Mouse (Mus musculus): Measurements from ENCODE around the gene Olfr896-ps1. TPM values are rescaled to one million over a fixed set of nuclear protein-coding genes. Genes with fewer than 3 reads are reported as not detected.

The Olfr896-ps1 gene
- polyA plus RNA-seq (2015; fragmentation: Illumina TruSeq; extraction: RNeasy Lipid Tissue Mini Kit (QIAGEN cat#74804); ENCODE audit: insufficient read depth, low replicate concordance): not detected

DNA sequence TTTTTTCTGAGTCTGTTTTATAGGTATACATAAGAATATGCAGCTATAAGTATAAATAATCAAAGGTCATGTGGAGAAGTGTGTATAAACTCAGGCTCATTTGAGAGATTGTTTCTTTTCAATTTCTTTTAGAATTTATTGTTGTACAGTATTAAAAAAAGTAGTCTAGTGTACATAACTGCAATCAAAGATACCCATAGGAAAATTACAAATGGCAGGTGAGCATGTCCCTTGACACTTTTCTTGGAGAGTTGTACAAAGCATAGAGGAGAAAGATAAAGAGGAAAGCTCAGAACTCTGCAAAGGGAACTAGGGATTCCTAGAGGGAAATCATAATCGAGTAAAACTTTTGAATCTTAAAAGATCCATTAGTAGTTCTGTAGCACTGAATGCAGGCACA lies at the start of gene Olfr896-ps1:
Gene Olfr896-ps1, plus strand, starts transcription at position 301 of the 400 bp plus-strand sequence.

GRCm38 (mm10) chr9:38252474-38252873 lies 38.4 kb upstream of the Olfr896-ps1 start, which contains the start of gene Olfr143:
TSS of gene Olfr143 (plus strand) at chr9:38252774.

DNA sequence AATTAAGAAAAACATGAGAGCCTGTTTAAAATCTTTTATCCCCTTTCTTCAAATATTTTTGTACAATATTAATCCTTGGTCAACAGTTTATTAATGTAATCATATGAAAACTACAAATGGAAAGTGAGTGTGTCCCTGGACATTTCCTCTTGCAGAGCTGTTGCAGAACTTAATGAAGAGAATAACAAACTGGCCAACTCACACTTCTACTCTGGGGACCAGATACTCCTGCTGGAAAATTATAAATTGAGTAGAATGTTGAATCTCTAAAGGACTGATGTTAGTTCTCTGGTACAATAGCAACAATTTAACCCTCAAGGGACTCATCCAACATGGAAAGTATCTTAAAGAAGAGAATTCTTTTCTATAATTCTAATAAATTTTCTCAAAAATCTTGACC lies 23.4 kb upstream of the Olfr896-ps1 start, which contains the start of gene Olfr895:
Gene Olfr895, plus strand, starts transcription at position 301 of the 400 bp plus-strand sequence.

DNA sequence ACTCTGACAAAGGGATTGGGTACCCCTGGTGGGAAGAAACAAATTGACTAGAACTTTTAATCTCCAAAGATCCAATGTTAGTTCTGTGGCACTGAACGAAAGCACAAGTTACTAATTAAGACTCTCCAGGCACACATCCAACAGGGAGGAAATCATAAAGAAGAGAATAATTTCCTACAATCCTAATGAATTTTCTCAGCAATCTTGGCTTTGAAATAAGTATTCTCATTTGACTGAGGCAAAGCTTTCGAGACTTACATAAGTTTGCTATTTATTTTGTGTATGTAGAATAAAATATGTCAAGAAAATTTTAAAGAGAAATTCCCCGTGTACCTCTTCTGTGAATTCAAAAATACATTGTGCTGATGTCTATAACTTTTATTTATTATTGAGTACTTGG lies 37.9 kb downstream of the Olfr896-ps1 start, which contains the start of gene Olfr25:
Gene Olfr25, plus strand, starts transcription at position 301 of the 400 bp plus-strand sequence.

Other genes with a start within 250 kb of the Olfr896-ps1 start
- gene Olfr884, start 244.6 kb upstream of the Olfr896-ps1 start, polyA plus RNA-seq (2015; fragmentation: Illumina TruSeq; extraction: RNeasy Lipid Tissue Mini Kit (QIAGEN cat#74804); ENCODE audit: insufficient read depth, low replicate concordance): not detected
- gene Olfr885, start 229.8 kb upstream of the Olfr896-ps1 start, polyA plus RNA-seq (2015; fragmentation: Illumina TruSeq; extraction: RNeasy Lipid Tissue Mini Kit (QIAGEN cat#74804); ENCODE audit: insufficient read depth, low replicate concordance): not detected
- gene Olfr887, start 207.0 kb upstream of the Olfr896-ps1 start, polyA plus RNA-seq (2015; fragmentation: Illumina TruSeq; extraction: RNeasy Lipid Tissue Mini Kit (QIAGEN cat#74804); ENCODE audit: insufficient read depth, low replicate concordance): not detected
- not detected for gene Olfr888, start 183.0 kb upstream of the Olfr896-ps1 start, polyA plus RNA-seq (2015; fragmentation: Illumina TruSeq; extraction: RNeasy Lipid Tissue Mini Kit (QIAGEN cat#74804); ENCODE audit: insufficient read depth, low replicate concordance)
- not detected for gene Olfr889, start 175.9 kb upstream of the Olfr896-ps1 start, polyA plus RNA-seq (2015; fragmentation: Illumina TruSeq; extraction: RNeasy Lipid Tissue Mini Kit (QIAGEN cat#74804); ENCODE audit: insufficient read depth, low replicate concordance)
- gene Olfr890, start 148.6 kb upstream of the Olfr896-ps1 start, polyA plus RNA-seq (2015; fragmentation: Illumina TruSeq; extraction: RNeasy Lipid Tissue Mini Kit (QIAGEN cat#74804); ENCODE audit: insufficient read depth, low replicate concordance): not detected
- not detected for gene Olfr891, start 110.3 kb upstream of the Olfr896-ps1 start, polyA plus RNA-seq (2015; fragmentation: Illumina TruSeq; extraction: RNeasy Lipid Tissue Mini Kit (QIAGEN cat#74804); ENCODE audit: insufficient read depth, low replicate concordance)
- gene Olfr893, start 82.7 kb upstream of the Olfr896-ps1 start, polyA plus RNA-seq (2015; fragmentation: Illumina TruSeq; extraction: RNeasy Lipid Tissue Mini Kit (QIAGEN cat#74804); ENCODE audit: insufficient read depth, low replicate concordance): not detected
- not detected for gene Olfr894, start 73.1 kb upstream of the Olfr896-ps1 start, polyA plus RNA-seq (2015; fragmentation: Illumina TruSeq; extraction: RNeasy Lipid Tissue Mini Kit (QIAGEN cat#74804); ENCODE audit: insufficient read depth, low replicate concordance)
- not detected for gene Olfr143, start 38.3 kb upstream of the Olfr896-ps1 start, polyA plus RNA-seq (2015; fragmentation: Illumina TruSeq; extraction: RNeasy Lipid Tissue Mini Kit (QIAGEN cat#74804); ENCODE audit: insufficient read depth, low replicate concordance)
- not detected for gene Olfr895, start 23.3 kb upstream of the Olfr896-ps1 start, polyA plus RNA-seq (2015; fragmentation: Illumina TruSeq; extraction: RNeasy Lipid Tissue Mini Kit (QIAGEN cat#74804); ENCODE audit: insufficient read depth, low replicate concordance)
- not detected for gene Olfr25, start 38.0 kb downstream of the Olfr896-ps1 start, polyA plus RNA-seq (2015; fragmentation: Illumina TruSeq; extraction: RNeasy Lipid Tissue Mini Kit (QIAGEN cat#74804); ENCODE audit: insufficient read depth, low replicate concordance)
- gene Olfr898, start 57.3 kb downstream of the Olfr896-ps1 start, polyA plus RNA-seq (2015; fragmentation: Illumina TruSeq; extraction: RNeasy Lipid Tissue Mini Kit (QIAGEN cat#74804); ENCODE audit: insufficient read depth, low replicate concordance): not detected
- gene Olfr250, start 75.8 kb downstream of the Olfr896-ps1 start, polyA plus RNA-seq (2015; fragmentation: Illumina TruSeq; extraction: RNeasy Lipid Tissue Mini Kit (QIAGEN cat#74804); ENCODE audit: insufficient read depth, low replicate concordance): not detected
- not detected for gene Olfr251, start 86.0 kb downstream of the Olfr896-ps1 start, polyA plus RNA-seq (2015; fragmentation: Illumina TruSeq; extraction: RNeasy Lipid Tissue Mini Kit (QIAGEN cat#74804); ENCODE audit: insufficient read depth, low replicate concordance)
- gene Olfr147, start 110.6 kb downstream of the Olfr896-ps1 start, polyA plus RNA-seq (2015; fragmentation: Illumina TruSeq; extraction: RNeasy Lipid Tissue Mini Kit (QIAGEN cat#74804); ENCODE audit: insufficient read depth, low replicate concordance): not detected
- not detected for gene Olfr901, start 138.3 kb downstream of the Olfr896-ps1 start, polyA plus RNA-seq (2015; fragmentation: Illumina TruSeq; extraction: RNeasy Lipid Tissue Mini Kit (QIAGEN cat#74804); ENCODE audit: insufficient read depth, low replicate concordance)
- gene Olfr902, start 156.5 kb downstream of the Olfr896-ps1 start, polyA plus RNA-seq (2015; fragmentation: Illumina TruSeq; extraction: RNeasy Lipid Tissue Mini Kit (QIAGEN cat#74804); ENCODE audit: insufficient read depth, low replicate concordance): not detected
- gene Olfr904, start 172.0 kb downstream of the Olfr896-ps1 start, polyA plus RNA-seq (2015; fragmentation: Illumina TruSeq; extraction: RNeasy Lipid Tissue Mini Kit (QIAGEN cat#74804); ENCODE audit: insufficient read depth, low replicate concordance): not detected
- not detected for gene Olfr905, start 180.0 kb downstream of the Olfr896-ps1 start, polyA plus RNA-seq (2015; fragmentation: Illumina TruSeq; extraction: RNeasy Lipid Tissue Mini Kit (QIAGEN cat#74804); ENCODE audit: insufficient read depth, low replicate concordance)
- not detected for gene Olfr906, start 196.0 kb downstream of the Olfr896-ps1 start, polyA plus RNA-seq (2015; fragmentation: Illumina TruSeq; extraction: RNeasy Lipid Tissue Mini Kit (QIAGEN cat#74804); ENCODE audit: insufficient read depth, low replicate concordance)
- not detected for gene Olfr907, start 204.7 kb downstream of the Olfr896-ps1 start, polyA plus RNA-seq (2015; fragmentation: Illumina TruSeq; extraction: RNeasy Lipid Tissue Mini Kit (QIAGEN cat#74804); ENCODE audit: insufficient read depth, low replicate concordance)
- not detected for gene Olfr911-ps1, start 230.5 kb downstream of the Olfr896-ps1 start, polyA plus RNA-seq (2015; fragmentation: Illumina TruSeq; extraction: RNeasy Lipid Tissue Mini Kit (QIAGEN cat#74804); ENCODE audit: insufficient read depth, low replicate concordance)
- not detected for gene Olfr910, start 246.7 kb downstream of the Olfr896-ps1 start, polyA plus RNA-seq (2015; fragmentation: Illumina TruSeq; extraction: RNeasy Lipid Tissue Mini Kit (QIAGEN cat#74804); ENCODE audit: insufficient read depth, low replicate concordance)